Mouse (Mus musculus): ENCODE results near the gene Gas2l2.

GRCm38 (mm10) chr11:83421305-83421704, 8.0 kb downstream of the Gas2l2 start:
- no peak for TF ChIP-seq EP300 (IDR thresholded peaks at IDR 0.05; ENCODE audit: low read depth)
- TF ChIP-seq CTCF (IDR thresholded peaks at IDR 0.05; ENCODE audit: low read depth), result no peak
